Mouse (Mus musculus) lung, adult 2 months (tissue): ENCODE measurements around the gene Yrdc.

Source experiments
- CTCF ChIP-seq: fragments of 200-500 bp; IDR thresholded peaks from 2 replicates; pipeline ENCODE4 v1.5.1; 2011; ENCODE audit warnings: mild to moderate bottlenecking, low read length, control low read depth; ENCODE audit not compliant: insufficient read depth
- POLR2A ChIP-seq: fragments of 200-500 bp; IDR thresholded peaks from 2 replicates; pipeline ENCODE4 v1.6.1; 2011; ENCODE audit warnings: low read depth, mild to moderate bottlenecking, control low read depth, low read length, borderline replicate concordance; ENCODE audit errors: extremely low read depth

DNA sequence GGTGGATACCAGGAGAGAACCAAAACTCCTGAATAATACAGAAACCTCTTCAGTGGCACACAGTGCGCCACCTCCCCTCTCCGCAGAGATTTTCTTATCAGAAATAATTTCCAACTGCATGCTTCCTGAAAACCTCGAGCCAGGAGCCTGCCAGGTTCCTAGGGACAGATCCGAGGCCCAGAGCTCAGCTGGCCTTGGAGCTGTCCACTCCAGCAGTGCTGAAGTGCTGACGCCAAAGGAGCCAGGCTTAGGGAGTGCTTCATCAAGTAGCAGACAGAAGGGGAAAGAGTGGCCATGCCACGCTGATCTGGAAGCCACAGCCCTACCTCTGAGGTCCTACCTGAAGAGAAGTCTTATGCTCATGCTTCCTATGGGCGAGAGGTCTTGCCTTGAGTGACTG is 10.0 kb downstream of the Yrdc start:
- TF ChIP-seq CTCF (no peak), POLR2A (no peak)
